Mouse (Mus musculus) forelimb bud, embryonic 11.5 days (tissue): Measurements from ENCODE around the gene Atp6v1c2.
A peak's percentile ranks its signal among the peaks of the same experiment; 100 is the strongest.

Experiments used
- DNase-seq: peaks from one replicate; pipeline ENCODE4 v3.0.0-alpha.2; 2012; ENCODE audit warnings: low read depth, low spot score

The Atp6v1c2 gene

DNA sequence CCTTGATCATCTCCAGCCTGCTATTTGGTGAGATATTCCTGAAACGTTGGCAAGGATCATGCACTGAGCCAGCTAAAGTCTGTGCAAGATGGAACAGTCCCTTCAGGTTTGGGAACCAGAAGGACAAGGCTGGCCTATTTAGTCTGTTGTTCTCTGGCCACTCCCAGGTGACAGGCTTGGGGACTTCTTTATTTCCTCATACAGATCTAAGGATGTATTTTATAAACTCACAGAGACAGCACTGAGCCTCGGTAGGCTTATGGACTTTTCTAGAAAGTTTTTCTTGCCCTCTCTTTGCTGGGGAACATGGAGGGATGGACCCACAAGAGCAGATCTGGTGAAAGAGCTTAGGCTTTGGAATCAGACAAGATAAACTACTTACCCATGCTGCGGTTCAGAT is at the start of gene Atp6v1c2:
TSS of gene Atp6v1c2 (minus strand) at position 101 of the 400 bp plus-strand sequence.
- DNase-seq, result no peak

DNA sequence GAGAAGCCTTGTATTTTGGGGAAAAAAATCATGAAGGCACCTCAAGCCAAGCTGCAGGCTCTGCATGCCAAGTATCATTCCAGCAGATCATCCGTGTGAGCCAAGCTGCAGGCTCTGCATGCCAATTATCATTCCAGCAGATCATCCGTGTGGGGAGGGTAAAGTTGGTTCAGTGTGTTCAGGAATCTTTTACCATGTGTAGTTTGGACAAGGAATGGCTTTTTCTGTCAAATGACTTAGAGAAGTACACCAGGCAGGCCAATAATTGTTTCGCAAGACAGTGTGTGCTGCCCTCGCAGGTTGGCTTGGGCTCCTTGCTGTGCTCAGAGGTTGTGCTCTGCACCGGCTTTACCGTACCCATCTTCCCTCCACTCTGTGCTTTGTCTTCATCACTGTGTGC is 47.4 kb upstream of the Atp6v1c2 start:
- DNase-seq, result no peak

DNA sequence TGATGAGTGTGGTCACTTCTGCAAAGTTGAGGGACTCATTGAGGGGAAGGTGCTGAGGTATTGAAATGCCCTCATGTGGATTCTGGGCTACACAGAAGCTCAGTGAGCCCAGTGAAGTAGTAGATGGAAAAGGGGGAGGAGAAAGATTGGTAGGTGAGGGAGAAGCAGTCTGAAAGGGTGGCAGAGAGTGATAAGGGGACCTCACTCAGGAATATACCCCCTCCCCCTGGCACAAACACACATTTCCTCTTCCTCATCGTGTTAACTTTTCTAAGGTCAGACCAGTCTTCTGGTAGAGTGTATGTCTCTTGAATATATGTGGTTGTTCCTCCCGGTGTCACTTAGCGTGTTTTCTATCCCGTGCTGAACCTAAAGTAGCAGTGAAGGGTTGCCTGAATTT is 46.1 kb upstream of the Atp6v1c2 start:
- no peak for DNase-seq

DNA sequence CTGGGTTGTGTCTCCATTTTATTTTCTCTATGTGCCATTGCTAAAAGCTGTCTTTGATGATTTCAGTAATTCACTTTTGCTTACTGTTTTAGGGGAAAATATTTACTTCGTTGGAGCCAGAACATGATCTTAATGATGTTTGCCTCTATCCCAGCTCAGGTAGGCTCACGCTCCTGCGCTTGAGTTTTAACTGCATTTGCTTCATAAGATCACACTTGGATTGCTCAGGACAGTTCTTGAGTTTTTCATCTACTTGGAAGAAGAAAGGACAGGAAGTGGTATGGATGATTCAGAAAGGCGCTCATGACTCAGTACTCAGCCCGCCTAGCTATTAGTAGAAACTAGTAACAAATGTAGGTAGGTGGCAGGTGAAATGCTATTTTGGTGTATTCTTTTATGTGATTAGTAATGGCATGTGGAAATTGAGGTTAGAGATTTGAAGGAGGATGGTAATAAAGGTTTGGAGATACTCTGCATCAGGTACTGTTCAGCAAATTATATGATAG is 44.4 kb upstream of the Atp6v1c2 start:
- no peak for DNase-seq

DNA sequence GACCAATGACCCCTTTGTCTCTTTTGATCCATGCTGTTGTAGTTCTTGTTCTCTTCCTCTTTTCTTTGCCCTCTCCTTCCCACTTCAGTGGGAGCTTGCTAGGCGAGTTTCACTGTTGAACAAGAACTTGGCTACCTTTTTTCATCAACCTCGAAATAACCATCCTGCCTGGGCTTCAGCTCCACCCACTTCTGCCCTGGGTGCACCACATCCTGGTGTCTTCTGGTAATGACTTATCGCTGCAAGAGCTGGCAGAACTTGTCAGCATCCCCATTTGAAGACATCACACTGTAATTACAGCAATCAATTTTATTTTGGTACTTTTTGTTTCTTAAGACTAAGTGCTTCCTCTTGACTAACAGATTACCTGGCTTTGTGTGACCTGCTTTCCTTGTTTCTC is 43.5 kb upstream of the Atp6v1c2 start:
- DNase-seq, result no peak

DNA sequence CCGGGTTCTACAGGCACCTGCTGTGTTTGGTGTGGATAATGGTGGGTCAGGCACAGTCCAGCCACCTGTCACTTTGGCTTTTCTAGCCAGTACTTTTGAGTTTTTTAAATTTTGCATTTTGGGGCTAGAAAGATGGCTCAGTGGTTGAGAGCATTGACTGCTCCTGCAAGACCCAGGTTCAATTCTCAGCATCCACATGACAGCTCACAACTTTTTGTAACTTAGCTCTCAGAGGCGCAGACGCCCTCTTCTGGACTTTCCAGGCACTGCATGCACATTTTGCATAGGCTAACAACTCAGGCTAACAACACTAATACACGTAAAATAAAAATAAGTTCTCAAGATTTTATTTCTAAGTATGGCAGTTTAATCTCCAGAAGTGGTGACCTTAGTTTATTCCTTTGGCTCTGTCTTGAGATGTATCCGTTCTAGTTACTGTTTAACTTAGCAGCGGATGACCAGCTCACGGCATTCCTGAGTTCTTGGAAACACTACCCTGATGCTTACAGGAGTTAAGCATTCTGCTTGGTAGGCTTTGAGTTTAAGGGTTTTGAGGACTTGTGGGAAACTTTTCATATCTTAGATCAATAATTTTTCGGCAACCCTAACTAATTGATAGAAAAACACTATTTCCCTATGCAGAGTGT is 42.6 kb upstream of the Atp6v1c2 start:
- DNase-seq, result no peak

DNA sequence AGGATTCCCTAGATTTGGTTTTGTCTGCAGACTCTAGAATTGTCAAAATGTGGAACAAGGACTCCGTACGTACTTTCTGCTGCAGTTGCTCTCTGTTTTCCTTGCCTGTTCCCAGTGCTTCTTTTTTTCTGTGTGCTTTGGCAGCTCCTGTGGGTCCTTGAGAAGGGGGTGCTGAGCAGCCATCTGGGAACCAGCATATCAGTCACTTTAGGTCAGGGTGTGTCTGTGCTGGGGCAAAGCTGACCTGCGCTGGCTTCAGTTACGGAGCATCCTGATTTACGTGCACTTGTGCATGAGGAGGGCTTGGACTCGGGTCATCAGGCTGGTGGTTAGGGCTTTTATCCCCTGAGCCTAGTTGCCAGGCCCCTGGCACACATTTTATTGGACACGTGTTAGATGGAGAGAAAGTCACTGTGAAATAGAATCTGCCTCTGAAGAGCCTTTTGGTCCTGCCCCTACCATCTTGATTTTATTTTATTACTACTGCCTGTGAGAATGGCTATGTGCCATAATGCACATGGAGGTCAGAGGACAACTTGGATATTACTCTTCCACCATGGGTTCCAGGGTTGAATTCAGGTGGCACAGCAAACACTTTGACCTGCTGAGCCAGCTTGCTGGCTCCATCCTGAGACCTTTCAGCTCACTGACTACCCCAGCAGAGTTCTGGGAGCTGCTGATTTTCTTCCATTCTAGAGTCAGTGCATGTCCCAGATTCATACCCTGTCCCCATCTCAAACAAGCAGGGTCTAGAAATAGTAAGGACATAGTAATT is 40.6 kb upstream of the Atp6v1c2 start:
- no peak for DNase-seq

DNA sequence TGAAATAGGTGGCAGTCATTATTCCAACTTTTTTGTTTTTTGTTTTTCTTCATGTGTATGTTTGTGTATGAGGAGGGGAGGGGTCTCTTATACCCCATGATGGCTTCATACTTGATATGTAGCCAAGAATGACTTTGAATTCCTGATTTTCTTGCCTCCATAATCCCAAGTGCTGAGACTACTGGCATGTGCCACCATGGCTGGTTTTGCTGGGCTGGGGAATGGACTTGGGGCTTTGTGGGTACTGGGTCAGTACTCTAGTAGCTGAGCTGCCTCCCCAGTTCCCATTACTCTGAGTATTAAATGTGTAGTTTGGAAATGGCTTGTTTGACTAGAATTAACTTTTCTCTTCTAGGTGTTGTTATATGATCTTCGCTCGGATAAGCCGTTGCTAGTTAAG is 40.0 kb upstream of the Atp6v1c2 start:
- no peak for DNase-seq

DNA sequence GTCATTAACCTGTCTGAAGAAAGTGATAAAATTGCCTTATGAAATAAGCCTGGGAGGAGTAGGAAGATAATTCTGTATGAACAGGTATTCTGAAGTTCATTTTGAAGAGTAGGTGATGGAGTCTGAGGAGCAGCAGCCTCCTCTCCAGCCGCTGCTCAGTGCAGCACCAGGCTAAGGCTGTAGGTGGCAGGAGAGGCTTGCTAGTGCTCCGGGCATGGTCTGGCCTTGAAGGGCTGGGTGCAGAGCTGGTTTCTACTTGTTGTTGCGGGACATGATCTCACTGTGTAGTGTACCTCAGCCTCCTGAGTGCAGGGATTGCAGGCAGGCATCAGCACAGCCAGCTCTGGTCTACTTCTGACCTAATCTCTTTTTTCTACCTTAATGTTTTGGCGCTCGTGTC is 37.8 kb upstream of the Atp6v1c2 start:
- DNase-seq, result no peak

DNA sequence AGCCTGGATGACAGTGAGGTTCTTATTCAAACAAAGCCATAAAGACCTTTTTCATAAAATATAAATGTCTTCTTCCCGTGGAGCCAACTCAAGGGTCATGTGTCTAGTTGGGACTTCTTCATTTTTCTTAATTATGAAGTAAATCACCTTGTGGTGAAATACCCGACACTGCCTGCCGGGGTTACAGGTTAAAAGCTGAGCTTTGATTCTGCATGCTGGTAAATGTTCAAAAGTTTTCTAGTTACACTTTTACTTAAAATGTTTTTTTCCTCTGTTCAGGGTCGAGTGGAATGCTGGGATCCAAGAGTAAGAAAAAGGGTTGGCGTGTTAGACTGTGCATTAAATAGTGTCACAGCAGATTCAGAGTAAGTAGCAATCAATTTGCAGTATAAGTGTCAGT is 33.2 kb upstream of the Atp6v1c2 start:
- DNase-seq, result no peak

DNA sequence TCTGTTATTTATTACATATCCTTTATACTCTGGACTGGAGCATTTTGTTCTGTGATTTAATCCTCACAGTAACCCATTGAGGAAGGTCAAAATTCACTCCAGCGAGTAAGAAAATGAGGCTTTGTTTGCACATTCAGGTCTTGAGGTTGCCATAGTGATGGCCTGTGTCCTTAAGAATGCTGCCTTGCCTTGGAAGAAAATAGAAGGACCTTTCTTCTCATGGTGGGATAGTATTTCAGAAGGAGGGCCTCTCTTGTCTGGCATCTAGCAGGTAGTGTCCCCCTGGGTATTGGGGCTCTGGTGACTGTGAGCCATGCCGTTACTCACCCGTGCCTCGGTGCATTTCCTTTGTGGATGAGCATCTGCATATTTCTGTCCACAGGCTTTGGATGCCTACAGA is 31.5 kb upstream of the Atp6v1c2 start:
- DNase-seq, result no peak

DNA sequence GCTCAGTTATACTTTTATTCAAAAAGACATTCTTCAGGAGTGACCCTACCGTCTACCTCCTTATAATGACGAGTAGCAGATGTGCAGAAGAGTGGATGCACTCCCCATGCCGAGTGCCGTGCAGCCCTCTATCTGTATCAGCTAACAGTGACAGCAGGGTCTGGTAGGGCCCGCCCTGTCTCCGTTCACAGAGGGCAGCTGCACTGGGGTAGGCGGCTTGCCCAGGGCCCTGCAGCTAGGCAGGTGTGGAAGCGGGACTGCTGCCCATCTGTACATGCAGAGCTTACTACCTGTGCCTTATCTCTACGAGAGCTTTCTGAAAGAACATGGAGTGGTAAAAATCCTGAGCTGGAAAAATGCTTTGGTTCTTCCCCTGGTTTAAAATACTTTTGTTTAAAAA is 30.9 kb upstream of the Atp6v1c2 start:
- no peak for DNase-seq

DNA sequence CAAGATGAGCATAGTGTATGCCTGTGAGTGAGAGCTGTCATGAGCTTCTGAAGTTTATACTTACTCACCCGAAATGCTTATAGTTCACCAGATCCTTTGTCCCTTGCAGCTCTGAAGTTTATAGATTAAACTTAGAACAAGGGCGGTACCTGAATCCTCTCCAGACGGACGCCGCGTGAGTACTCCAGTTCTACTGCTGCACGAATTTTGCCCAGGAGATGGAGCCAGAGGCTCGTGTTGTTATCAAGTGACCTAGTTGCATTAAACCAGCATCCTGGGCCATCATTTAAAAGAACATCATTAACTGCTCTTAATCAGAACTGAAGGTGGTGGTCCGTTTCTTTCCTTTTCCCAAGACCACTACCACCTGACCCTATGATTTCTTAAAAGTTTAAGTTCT is 29.8 kb upstream of the Atp6v1c2 start:
- DNase-seq, result no peak

DNA sequence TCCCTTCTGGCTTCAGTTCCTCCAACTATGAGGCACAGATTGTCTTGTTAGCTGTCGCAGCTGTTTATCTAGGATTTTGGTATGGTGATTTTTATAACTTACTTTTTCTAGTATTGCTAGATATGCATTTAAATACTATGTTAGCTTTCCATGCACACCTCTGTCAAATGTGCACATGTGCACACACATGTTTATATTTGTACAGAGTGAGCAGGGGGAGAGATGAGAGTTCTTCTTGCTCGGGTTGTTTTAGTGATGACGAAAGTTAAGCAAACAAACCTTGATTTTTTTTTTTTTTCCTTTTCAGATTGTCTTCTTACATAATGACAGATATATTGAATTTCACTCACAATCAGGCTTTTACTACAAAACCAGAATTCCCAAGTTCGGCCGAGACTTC is 28.6 kb upstream of the Atp6v1c2 start:
- no peak for DNase-seq

DNA sequence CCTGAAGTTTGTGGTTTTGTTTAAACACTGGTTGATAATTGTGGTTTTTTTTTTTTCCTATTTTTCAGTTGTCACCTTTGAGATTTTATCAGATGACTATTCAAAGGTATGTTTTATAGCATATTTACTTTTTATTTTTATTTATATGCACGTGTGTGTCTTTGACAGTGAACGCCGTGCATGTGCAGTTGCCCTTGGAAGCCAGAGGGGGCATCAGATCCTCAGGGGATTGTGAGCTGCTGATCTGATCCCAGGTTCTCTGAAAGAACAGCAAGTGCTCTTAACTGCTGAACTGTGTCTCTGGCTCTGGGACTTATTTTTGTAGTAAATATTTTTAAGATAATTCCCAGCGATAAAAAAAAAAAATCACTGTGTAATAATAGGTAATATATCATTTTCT is 27.7 kb upstream of the Atp6v1c2 start:
- DNase-seq, result no peak

DNA sequence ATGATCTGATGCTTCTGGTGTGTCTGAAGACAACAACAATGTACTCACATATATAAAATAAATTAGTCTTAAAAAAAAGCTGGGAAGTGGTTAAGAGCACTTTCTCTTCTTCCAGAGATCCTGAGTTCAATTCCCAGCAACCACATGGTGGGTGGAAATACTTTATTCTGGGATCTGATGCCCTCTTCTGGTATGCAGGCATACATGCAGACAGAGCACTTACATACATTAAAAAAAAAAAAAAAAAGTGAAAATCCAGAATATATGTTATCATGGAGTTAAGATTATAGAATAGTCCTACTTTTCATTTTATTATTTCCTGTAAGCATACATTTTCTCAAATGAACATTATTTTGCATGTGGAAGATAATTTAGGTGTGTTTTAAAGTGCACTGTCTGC is 20.9 kb upstream of the Atp6v1c2 start:
- DNase-seq, result no peak

DNA sequence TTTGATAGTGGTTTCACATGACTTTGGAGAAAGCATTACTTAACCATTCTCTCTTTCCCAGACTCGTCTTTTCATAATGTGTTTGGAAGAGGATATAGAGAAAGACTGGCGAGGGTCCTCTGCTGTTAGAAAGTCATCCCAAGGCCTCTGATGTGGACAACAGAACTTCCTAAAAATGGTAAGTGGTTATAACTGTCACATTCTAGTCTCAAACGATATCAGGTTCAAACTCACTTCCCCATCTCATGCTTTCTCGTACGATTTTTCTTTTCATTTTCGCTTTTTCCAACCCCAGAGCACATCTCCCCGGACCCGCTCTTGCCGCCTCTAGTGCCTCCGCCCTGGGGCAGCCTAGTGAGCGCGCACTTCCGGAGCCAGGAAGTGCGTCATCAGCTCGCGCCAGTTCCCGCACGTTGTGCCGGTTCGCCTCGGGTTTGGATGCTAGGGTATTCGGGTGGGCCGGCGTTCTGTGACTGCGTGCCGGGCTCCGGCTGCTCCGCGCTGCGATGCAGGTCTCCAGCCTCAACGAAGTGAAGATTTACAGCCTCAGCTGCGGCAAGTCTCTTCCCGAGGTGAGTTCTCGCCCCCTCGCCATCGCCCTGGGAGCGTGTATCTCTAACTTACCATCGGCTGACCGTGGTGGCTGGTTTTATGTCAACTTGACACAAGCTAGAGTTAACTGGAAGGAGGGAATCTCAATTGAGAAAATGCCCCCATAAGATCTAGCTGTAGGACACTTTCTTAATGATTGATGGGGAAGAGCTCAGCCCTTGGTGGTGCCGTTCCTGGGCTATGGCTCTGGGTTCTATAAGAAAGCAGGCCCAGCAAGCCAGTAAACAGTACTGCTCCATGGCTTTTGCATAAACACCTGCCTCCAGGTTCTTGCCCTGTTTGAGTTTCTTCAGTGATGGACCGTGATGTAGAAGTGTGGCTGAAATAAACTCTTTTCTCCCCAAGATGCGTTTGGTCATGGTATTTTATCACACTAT is 19.2 kb upstream of the Atp6v1c2 start, which contains the start of gene Nol10:
TSS of gene Nol10 (plus strand) at position 411 of the 989 bp plus-strand sequence.
- peak; percentile 94 for DNase-seq

DNA sequence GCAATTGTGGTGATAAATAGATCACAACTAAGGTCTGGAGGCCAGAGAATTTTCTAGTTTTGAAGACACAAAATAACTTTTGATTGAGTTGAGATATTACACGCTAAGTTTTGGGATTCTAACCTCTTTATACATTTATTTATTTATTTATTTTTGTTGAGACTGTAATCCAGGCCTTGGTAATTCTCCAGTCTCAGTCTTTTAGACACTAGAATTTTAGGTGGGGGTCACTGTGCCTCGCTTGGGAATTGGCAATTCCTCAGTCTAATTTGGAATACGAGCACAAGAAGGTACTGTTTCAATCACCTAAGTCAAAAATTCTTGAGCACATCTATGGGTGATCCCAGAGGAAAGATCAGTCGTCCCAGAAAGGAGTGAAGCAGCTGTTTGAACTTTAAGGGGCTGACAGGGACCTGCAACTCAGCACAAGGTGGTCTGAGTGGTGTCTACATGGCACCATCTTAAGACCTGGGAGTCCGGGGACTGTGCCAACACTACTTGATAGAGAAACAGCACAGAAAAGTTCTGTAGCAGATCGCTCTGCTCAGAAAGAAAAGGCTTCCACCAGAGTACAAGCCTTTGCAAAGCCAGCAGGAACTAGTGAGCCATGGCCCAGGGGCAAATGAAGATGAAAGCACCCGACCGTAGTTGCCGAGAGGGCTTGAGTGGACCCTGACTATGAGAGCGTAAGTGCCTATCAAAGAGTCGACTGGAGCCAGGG is 18.3 kb upstream of the Atp6v1c2 start:
- no peak for DNase-seq

DNA sequence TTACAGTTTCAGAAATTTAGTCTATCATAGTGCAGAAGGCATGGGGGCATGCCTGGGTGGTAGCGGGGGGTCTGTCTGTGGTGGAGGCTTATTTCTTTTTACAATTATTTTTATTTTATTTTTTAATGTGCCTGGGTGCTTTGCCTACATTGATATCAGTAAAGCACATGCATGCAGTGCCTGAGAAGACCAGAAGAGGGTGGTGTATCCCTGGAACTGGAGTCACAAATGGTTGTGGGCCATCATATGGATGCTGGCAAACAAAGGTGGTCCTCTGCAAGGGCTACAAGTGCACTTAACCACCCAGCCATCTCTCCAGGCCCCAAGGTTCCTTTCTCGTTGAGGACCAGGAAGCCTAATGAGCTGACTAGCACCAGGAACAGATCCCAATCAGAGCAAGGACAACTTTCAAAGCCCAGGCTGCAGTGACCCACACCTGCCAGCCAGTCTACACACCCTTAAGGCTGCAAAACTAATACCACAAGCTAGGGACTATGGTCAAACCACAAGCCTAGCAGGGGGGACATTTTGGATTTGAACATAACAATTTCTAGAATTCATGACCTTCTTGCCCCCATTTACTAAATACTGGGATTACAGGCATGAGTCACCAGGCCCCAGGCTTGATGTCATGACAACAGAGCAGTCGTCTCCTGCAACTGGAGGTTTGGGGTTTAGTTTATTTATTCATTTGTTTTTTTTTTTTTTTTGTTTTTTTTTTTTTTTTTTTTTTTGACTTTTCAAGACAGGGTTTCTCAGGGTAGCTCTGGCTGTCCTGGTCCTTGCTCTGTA is 10.2 kb upstream of the Atp6v1c2 start:
- no peak for DNase-seq

DNA sequence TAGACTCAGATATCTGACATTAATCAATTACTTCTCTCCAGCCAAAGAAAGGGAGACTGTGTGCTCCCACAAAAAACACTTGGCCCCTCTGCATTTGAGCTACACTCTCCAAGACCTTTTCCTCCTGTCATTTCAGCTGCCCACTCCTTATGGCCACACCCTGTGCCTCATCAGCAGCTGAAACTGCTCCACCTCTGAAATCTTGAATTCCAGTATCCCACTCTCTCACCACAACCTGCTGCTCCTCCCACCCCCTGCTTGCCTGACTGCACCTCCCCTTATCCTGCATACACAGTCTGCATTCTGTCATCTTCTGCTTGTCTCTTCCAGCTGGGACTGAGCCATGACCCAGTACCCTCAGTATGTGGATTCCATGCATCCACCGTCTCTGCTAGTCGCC is 9.2 kb upstream of the Atp6v1c2 start:
- no peak for DNase-seq
